Mouse (Mus musculus): ENCODE results near the gene Shc3. TPM values are rescaled to one million over a fixed set of nuclear protein-coding genes. Genes with fewer than 3 reads are reported as not detected.

Gene Shc3
- polyA plus RNA-seq, 1 experiment from 2014 or later: 0.28 TPM

DNA sequence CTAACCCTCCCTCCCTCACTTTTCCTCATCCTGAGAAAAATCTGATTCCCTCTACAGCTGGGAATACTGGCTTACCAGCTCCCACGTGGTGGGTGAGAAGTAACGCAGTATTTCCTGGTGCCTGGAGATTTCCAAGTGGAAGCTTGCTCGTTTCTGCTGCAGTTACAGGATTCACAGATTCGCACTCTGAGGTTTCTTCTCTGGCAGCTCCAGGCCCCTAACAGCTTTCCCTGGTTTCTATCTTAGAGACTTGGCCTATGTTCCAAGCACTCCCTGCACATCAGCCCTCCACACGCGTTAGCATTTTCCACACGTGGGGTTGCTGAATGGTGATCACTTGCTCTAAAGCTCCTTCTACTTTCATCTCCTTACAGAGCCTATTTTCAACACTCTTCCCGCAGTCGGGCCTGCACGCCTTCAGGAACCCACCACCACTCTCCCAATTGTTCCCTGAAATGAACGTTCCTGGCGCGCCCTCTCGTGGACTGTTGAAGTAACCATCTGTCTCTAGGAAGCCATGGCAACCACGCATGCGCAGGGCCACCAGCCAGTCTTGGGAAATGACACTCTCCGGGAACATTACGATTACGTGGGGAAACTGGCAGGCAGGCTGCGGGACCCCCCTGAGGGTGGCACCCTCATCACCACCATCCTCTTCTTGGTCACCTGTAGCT is 150.8 kb downstream of the Shc3 start:
- Histone ChIP-seq H3K9me3 (ENCODE audit: control insufficient read depth, low read length) (no peaks in the 10 kb centered on the region), H3K27me3 (ENCODE audit: control insufficient read depth, insufficient read depth, low read length) (no peaks in the 10 kb centered on the region), H3K36me3 (ENCODE audit: control insufficient read depth, insufficient read depth, low read length) (no peaks in the 10 kb centered on the region), H3K4me2 (replicated peaks; ENCODE audit: low read depth) (peak overlapping the region; percentile 29), H3K4me3 (ENCODE audit: low read depth, low read length) (no peak overlapping the region), H3K27ac (replicated peaks) (no peak overlapping the region; the same call in 1 of the 2 replicates), H3K9ac (ENCODE audit: low read length) (peak overlapping the region; percentile 35; the same call in 1 of the 2 replicates), H3K4me1 (replicated peaks; ENCODE audit: control insufficient read depth, insufficient read depth) (no peaks in the 10 kb centered on the region; the same call in 1 of the 2 replicates)
- peak; percentile 92 for DNase-seq (ENCODE audit: low spot score)
- WGBS: 4% methylated on average over 20 of the region's 20 CpGs
- TF ChIP-seq EP300 (optimal IDR thresholded peaks at IDR 0.05): no peak
- peak; percentile 99 for TF ChIP-seq CTCF (IDR thresholded peaks at IDR 0.05; ENCODE audit: low read depth)
- ATAC-seq (ENCODE audit: low FRiP score, low TSS enrichment): peak; percentile 50

DNA sequence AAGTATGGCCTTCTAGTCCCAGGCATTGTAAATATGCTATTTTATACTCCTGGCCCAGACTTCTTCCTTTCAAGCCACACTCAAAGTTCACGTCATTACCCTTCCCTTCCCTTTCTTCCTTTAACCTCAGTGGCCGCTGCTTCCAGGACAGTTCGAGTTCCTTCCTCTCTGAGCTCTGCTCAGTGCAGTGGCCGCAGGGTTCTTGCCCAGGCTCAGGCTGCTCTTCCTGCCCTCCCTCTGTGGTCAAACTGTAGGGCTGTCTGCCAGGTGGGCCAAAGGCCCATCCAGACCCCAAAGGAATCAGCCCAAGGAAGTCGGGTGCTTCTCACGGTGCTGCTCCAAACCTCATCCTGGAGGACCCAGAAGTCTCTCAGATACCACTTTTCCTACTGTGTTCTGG is 151.4 kb downstream of the Shc3 start:
- Histone ChIP-seq H3K27me3 (ENCODE audit: control insufficient read depth, insufficient read depth, low read length) (no peaks in the 10 kb centered on the region), H3K9ac (ENCODE audit: low read length) (no peak overlapping the region), H3K4me1 (replicated peaks; ENCODE audit: control insufficient read depth, insufficient read depth) (no peaks in the 10 kb centered on the region; the same call in 1 of the 2 replicates), H3K4me2 (replicated peaks; ENCODE audit: low read depth) (no peak overlapping the region), H3K27ac (replicated peaks) (no peak overlapping the region; the same call in 1 of the 2 replicates), H3K9me3 (ENCODE audit: control insufficient read depth, low read length) (no peaks in the 10 kb centered on the region), H3K4me3 (ENCODE audit: low read depth, low read length) (no peak overlapping the region), H3K36me3 (ENCODE audit: control insufficient read depth, insufficient read depth, low read length) (no peaks in the 10 kb centered on the region)
- DNase-seq (ENCODE audit: low spot score) (no peak), ATAC-seq (ENCODE audit: low FRiP score, low TSS enrichment) (no peak)
- TF ChIP-seq CTCF (IDR thresholded peaks at IDR 0.05; ENCODE audit: low read depth) (no peak), EP300 (optimal IDR thresholded peaks at IDR 0.05) (no peak)
- WGBS: 56% methylated on average over 6 of the region's 6 CpGs

DNA sequence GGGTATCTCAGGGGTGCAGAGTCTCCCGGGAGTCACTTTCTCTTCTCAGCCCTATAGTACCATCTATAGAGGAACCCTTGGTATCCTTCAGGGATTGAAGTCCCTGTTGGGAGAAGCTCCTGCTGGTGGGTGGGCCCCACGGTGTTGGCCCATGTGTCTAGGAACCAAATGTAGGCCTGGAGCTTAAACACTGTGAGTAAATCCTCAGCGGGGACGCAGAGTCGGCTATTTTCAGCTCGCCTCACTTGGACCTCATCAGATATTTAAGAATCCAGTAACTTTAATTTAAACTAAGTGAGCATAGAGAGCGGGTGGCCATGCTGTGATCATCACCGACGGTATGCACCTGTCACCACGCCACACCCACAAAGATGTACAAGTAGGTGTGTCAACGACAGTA is 152.5 kb downstream of the Shc3 start:
- no peak overlapping the region for H3K27ac ChIP-seq (replicated peaks)
- H3K4me1 ChIP-seq (replicated peaks; ENCODE audit: control insufficient read depth, insufficient read depth): no peaks in the 10 kb centered on the region; the same call in 1 of the 2 replicates
- no peaks in the 10 kb centered on the region for H3K27me3 ChIP-seq (ENCODE audit: control insufficient read depth, insufficient read depth, low read length)
- WGBS: 66% methylated on average over 11 of the region's 11 CpGs
- ATAC-seq (ENCODE audit: low FRiP score, low TSS enrichment) (no peak), DNase-seq (ENCODE audit: low spot score) (no peak)
- no peaks in the 10 kb centered on the region for H3K36me3 ChIP-seq (ENCODE audit: control insufficient read depth, insufficient read depth, low read length)
- H3K4me3 ChIP-seq (ENCODE audit: low read depth, low read length): no peak overlapping the region
- no peak overlapping the region for H3K9ac ChIP-seq (ENCODE audit: low read length)
- H3K9me3 ChIP-seq (ENCODE audit: control insufficient read depth, low read length): no peaks in the 10 kb centered on the region
- TF ChIP-seq CTCF (IDR thresholded peaks at IDR 0.05; ENCODE audit: low read depth): no peak
- no peak for TF ChIP-seq EP300 (optimal IDR thresholded peaks at IDR 0.05)
- H3K4me2 ChIP-seq (replicated peaks; ENCODE audit: low read depth): no peak overlapping the region

DNA sequence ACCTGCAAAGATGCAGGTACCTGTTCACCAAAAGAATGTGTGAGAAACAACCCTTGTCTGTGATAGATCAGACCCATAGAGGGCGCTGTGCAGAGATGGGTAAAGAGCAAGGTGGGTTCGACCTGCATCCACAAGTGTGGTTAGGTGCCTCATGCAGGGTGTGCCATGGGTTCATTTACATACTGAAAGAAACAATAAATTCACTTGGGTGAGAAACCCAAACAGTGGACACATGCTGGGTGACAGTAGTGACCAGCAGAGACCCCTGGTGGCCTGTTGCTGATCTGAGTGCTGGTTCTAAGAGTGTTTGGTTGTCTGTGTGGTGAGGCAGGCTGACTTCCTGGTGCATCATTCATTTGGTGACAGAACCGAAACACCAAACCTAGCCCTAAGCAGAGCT is 155.8 kb downstream of the Shc3 start:
- no peaks in the 10 kb centered on the region; the same call in 1 of the 2 replicates for H3K4me1 ChIP-seq (replicated peaks; ENCODE audit: control insufficient read depth, insufficient read depth)
- H3K27me3 ChIP-seq (ENCODE audit: control insufficient read depth, insufficient read depth, low read length): no peaks in the 10 kb centered on the region
- no peak overlapping the region for H3K4me2 ChIP-seq (replicated peaks; ENCODE audit: low read depth)
- H3K4me3 ChIP-seq (ENCODE audit: low read depth, low read length): no peak overlapping the region
- no peaks in the 10 kb centered on the region for H3K36me3 ChIP-seq (ENCODE audit: control insufficient read depth, insufficient read depth, low read length)
- H3K9me3 ChIP-seq (ENCODE audit: control insufficient read depth, low read length): no peaks in the 10 kb centered on the region
- H3K9ac ChIP-seq (ENCODE audit: low read length): no peak overlapping the region
- TF ChIP-seq EP300 (optimal IDR thresholded peaks at IDR 0.05) (no peak), CTCF (IDR thresholded peaks at IDR 0.05; ENCODE audit: low read depth) (peak; percentile 68)
- WGBS: 57% methylated on average over 3 of the region's 3 CpGs
- ATAC-seq (ENCODE audit: low FRiP score, low TSS enrichment): no peak
- no peak overlapping the region for H3K27ac ChIP-seq (replicated peaks)
- DNase-seq (ENCODE audit: low spot score): no peak

DNA sequence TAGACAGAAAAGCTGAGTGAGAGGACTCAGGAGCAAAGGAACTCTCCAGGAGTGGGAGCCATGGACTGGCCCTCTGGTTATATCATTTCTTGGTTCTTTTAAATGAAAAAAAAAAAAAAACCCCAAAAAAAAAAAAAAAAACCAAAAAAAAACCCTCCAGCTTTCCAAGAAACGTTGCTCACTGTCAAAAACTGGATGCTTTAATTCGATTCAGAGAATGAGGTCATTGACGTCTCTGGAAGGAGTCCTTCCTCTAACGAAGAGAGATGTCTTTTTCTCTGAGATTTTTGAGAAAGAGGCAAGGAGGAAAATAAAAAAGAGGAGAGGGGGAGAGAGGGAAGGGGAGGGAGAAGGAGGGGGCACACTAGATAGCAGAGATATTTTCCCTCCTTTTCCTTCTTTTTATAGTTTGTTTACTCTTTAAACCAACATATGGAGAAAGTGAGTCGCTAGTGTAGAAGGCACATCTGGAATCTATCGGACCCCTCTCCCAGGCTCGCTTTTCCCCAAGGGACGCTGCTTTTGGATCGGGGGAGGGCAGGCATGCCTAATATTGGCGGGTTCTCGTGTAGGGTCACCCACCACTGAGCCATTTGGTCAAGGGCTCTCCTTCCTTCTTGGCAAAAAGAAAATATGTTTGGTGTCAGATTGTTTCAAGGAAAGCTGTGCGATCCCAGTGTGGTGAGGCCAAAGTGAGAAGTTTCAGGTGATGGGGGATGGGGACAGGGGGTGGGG is 157.4 kb downstream of the Shc3 start:
- ATAC-seq (ENCODE audit: low FRiP score, low TSS enrichment): no peak
- Histone ChIP-seq H3K27ac (replicated peaks) (no peak overlapping the region), H3K36me3 (ENCODE audit: control insufficient read depth, insufficient read depth, low read length) (no peaks in the 10 kb centered on the region), H3K4me3 (ENCODE audit: low read depth, low read length) (peak overlapping the region; percentile 6; the same call in 1 of the 2 replicates), H3K9ac (ENCODE audit: low read length) (0 out of 2 replicates have a peak overlapping the region, but pooled peaks have one; percentile 9), H3K4me2 (replicated peaks; ENCODE audit: low read depth) (peak overlapping the region; percentile 35), H3K9me3 (ENCODE audit: control insufficient read depth, low read length) (no peaks in the 10 kb centered on the region), H3K4me1 (replicated peaks; ENCODE audit: control insufficient read depth, insufficient read depth) (no peaks in the 10 kb centered on the region; the same call in 1 of the 2 replicates), H3K27me3 (ENCODE audit: control insufficient read depth, insufficient read depth, low read length) (no peaks in the 10 kb centered on the region)
- DNase-seq (ENCODE audit: low spot score): no peak
- TF ChIP-seq CTCF (IDR thresholded peaks at IDR 0.05; ENCODE audit: low read depth): no peak
- no peak for TF ChIP-seq EP300 (optimal IDR thresholded peaks at IDR 0.05)
- WGBS: 36% methylated on average over 12 of the region's 12 CpGs
